ENCODE assay signal across 19 mouse cellular contexts in genomic region chr2:28329130-28329529, GRCm38 (mm10).
DNase-seq lines count a peak whose midpoint lies in the region; ATAC-seq and TF ChIP-seq lines count a peak whose summit lies in the region.
"Had no signal": no experiment of that assay in that cellular context is flagged by ENCODE, and none has a peak within 500 bp of the region (broad histone marks: within the 10 kb centered on the region; RNA-seq: fewer than 3 reads in every experiment).

No protein-coding gene starts in this region.

- no peak overlapping the region for H3K4me2 ChIP-seq in hindbrain, embryonic 15.5 days
- H3K4me2 ChIP-seq in hindbrain, embryonic 16.5 days (ENCODE audit: low read length), result no peak overlapping the region
- no peak overlapping the region for H3K4me2 ChIP-seq in midbrain, postnatal 0 days (ENCODE audit: low read depth, low read length, poor library complexity, severe bottlenecking)
- no peak overlapping the region for H3K4me2 ChIP-seq in forebrain, postnatal 0 days (ENCODE audit: low read depth)
- H3K4me2 ChIP-seq: embryonic facial prominence, embryonic 15.5 days; forebrain, embryonic 15.5 days; heart, embryonic 12.5 days; intestine, embryonic 15.5 days had no signal

- ATAC-seq in hindbrain, embryonic 15.5 days (ENCODE audit: low FRiP score, low read depth), result peak; percentile 10; the same call in 1 of the 2 replicates
- peak; percentile 15; the same call in 1 of the 2 replicates for ATAC-seq in hindbrain, embryonic 16.5 days
- ATAC-seq in midbrain, postnatal 0 days (ENCODE audit: low FRiP score), result no peak
- ATAC-seq in forebrain, postnatal 0 days, result no peak
- ATAC-seq: forebrain, embryonic 15.5 days; intestine, embryonic 15.5 days had no signal

- no peaks in the 10 kb centered on the region for H3K36me3 ChIP-seq in hindbrain, embryonic 15.5 days
- H3K36me3 ChIP-seq in hindbrain, embryonic 10.5 days, result no peaks in the 10 kb centered on the region
- H3K36me3 ChIP-seq in hindbrain, embryonic 16.5 days (ENCODE audit: control insufficient read depth, insufficient read depth, low read length), result no peaks in the 10 kb centered on the region
- H3K36me3 ChIP-seq in midbrain, postnatal 0 days (ENCODE audit: insufficient read depth, low read length), result no peaks in the 10 kb centered on the region
- no peaks in the 10 kb centered on the region for H3K36me3 ChIP-seq in forebrain, postnatal 0 days (ENCODE audit: insufficient read depth)
- H3K36me3 ChIP-seq: embryonic facial prominence, embryonic 15.5 days; forebrain, embryonic 10.5 days; forebrain, embryonic 15.5 days; heart, embryonic 12.5 days; intestine, embryonic 15.5 days had no signal

- H3K4me1 ChIP-seq in hindbrain, embryonic 15.5 days (replicated peaks), result peaks cover 27% of the 10 kb centered on the region
- peaks cover 4% of the 10 kb centered on the region for H3K4me1 ChIP-seq in hindbrain, embryonic 10.5 days (replicated peaks)
- peaks cover 2% of the 10 kb centered on the region; the same call in 1 of the 2 replicates for H3K4me1 ChIP-seq in hindbrain, embryonic 16.5 days (ENCODE audit: control insufficient read depth, insufficient read depth, low read depth, low read length)
- no peaks in the 10 kb centered on the region for H3K4me1 ChIP-seq in midbrain, postnatal 0 days (ENCODE audit: insufficient read depth, low read length)
- 0 out of 2 replicates have a peak, but pooled peaks cover 7% of the 10 kb centered on the region for H3K4me1 ChIP-seq in forebrain, postnatal 0 days (ENCODE audit: insufficient read depth)
- H3K4me1 ChIP-seq: heart, embryonic 12.5 days; intestine, embryonic 15.5 days had no signal

- H3K4me3 ChIP-seq in hindbrain, embryonic 15.5 days, result no peak overlapping the region
- H3K4me3 ChIP-seq in hindbrain, embryonic 10.5 days, result no peak overlapping the region
- no peak overlapping the region for H3K4me3 ChIP-seq in hindbrain, embryonic 16.5 days (ENCODE audit: low read length)
- H3K4me3 ChIP-seq in midbrain, postnatal 0 days (ENCODE audit: low read depth, low read length), result no peak overlapping the region
- H3K4me3 ChIP-seq in forebrain, postnatal 0 days (ENCODE audit: low read depth, low read length), result no peak overlapping the region
- H3K4me3 ChIP-seq: embryonic facial prominence, embryonic 15.5 days; erythroblast, embryonic 14.5 days; forebrain, embryonic 10.5 days; forebrain, embryonic 15.5 days; heart, embryonic 12.5 days; intestine, embryonic 15.5 days had no signal

- H3K9me3 ChIP-seq in hindbrain, embryonic 15.5 days, result no peaks in the 10 kb centered on the region
- H3K9me3 ChIP-seq in hindbrain, embryonic 10.5 days, result no peaks in the 10 kb centered on the region
- no peaks in the 10 kb centered on the region for H3K9me3 ChIP-seq in hindbrain, embryonic 16.5 days (ENCODE audit: control insufficient read depth, low read length)
- H3K9me3 ChIP-seq in midbrain, postnatal 0 days (ENCODE audit: low read length), result no peaks in the 10 kb centered on the region
- H3K9me3 ChIP-seq in forebrain, postnatal 0 days (ENCODE audit: low read length), result no peaks in the 10 kb centered on the region
- H3K9me3 ChIP-seq: embryonic facial prominence, embryonic 15.5 days; forebrain, embryonic 10.5 days; forebrain, embryonic 15.5 days; heart, embryonic 12.5 days; intestine, embryonic 15.5 days had no signal

- no peak overlapping the region for H3K9ac ChIP-seq in hindbrain, embryonic 15.5 days
- H3K9ac ChIP-seq in hindbrain, embryonic 16.5 days (ENCODE audit: low read depth, low read length), result no peak overlapping the region
- H3K9ac ChIP-seq in midbrain, postnatal 0 days (replicated peaks; ENCODE audit: low read length, poor library complexity, severe bottlenecking), result no peak overlapping the region
- H3K9ac ChIP-seq in forebrain, postnatal 0 days, result no peak overlapping the region
- H3K9ac ChIP-seq: embryonic facial prominence, embryonic 15.5 days; forebrain, embryonic 15.5 days; heart, embryonic 12.5 days; intestine, embryonic 15.5 days had no signal

- no peak for TF ChIP-seq CTCF in brain, embryonic 14.5 days (IDR thresholded peaks at IDR 0.05; ENCODE audit: borderline replicate concordance, extremely low read depth, insufficient read depth, insufficient read length)
- TF ChIP-seq CTCF in midbrain, postnatal 0 days (IDR thresholded peaks at IDR 0.05), result no peak
- no peak for TF ChIP-seq CTCF in forebrain, postnatal 0 days (IDR thresholded peaks at IDR 0.05; ENCODE audit: low read depth)

- H3K27ac ChIP-seq in hindbrain, embryonic 15.5 days (replicated peaks), result no peak overlapping the region
- H3K27ac ChIP-seq in hindbrain, embryonic 10.5 days, result no peak overlapping the region
- no peak overlapping the region for H3K27ac ChIP-seq in hindbrain, embryonic 16.5 days (ENCODE audit: low read depth, low read length)
- 0 out of 2 replicates have a peak overlapping the region, but pooled peaks have one; percentile 28 for H3K27ac ChIP-seq in midbrain, postnatal 0 days (ENCODE audit: low read depth, low read length)
- H3K27ac ChIP-seq in forebrain, postnatal 0 days (ENCODE audit: low read depth, low read length), result no peak overlapping the region
- H3K27ac ChIP-seq: embryonic facial prominence, embryonic 15.5 days; forebrain, embryonic 10.5 days; forebrain, embryonic 15.5 days; intestine, embryonic 15.5 days had no signal

- 68% methylated on average over 5 of the region's 5 CpGs for WGBS in hindbrain, embryonic 15.5 days
- 88% methylated on average over 5 of the region's 5 CpGs for WGBS in hindbrain, embryonic 10.5 days
- 55% methylated on average over 5 of the region's 5 CpGs for WGBS in hindbrain, embryonic 16.5 days
- 70% methylated on average over 5 of the region's 5 CpGs for WGBS in midbrain, postnatal 0 days
- 79% methylated on average over 5 of the region's 5 CpGs for WGBS in forebrain, postnatal 0 days

- no peaks in the 10 kb centered on the region for H3K27me3 ChIP-seq in hindbrain, embryonic 15.5 days
- H3K27me3 ChIP-seq in hindbrain, embryonic 10.5 days (ENCODE audit: insufficient read depth, poor library complexity, severe bottlenecking), result no peaks in the 10 kb centered on the region
- H3K27me3 ChIP-seq in hindbrain, embryonic 16.5 days (replicated peaks; ENCODE audit: control insufficient read depth, insufficient read depth, low read length), result no peaks in the 10 kb centered on the region
- no peaks in the 10 kb centered on the region for H3K27me3 ChIP-seq in midbrain, postnatal 0 days (ENCODE audit: insufficient read depth, low read length)
- H3K27me3 ChIP-seq in forebrain, postnatal 0 days (ENCODE audit: insufficient read depth, low read length), result no peaks in the 10 kb centered on the region
- H3K27me3 ChIP-seq: embryonic facial prominence, embryonic 15.5 days; forebrain, embryonic 15.5 days; intestine, embryonic 15.5 days had no signal

- no peak for TF ChIP-seq POLR2A in brain, embryonic 14.5 days (IDR thresholded peaks at IDR 0.05; ENCODE audit: borderline replicate concordance, extremely low read depth, insufficient read depth, insufficient read length, poor library complexity, severe bottlenecking)

- no peak for DNase-seq in hindbrain, embryonic 10.5 days (ENCODE audit: low spot score)
- peak; percentile 52 for DNase-seq in brain, embryonic 14.5 days (ENCODE audit: low read depth)
- DNase-seq in midbrain, postnatal 0 days (ENCODE audit: low spot score), result no peak
- no peak for DNase-seq in forebrain, postnatal 0 days
- DNase-seq: adrenal gland, adult 2 months; adrenal gland, postnatal 25 days; cerebellum, adult 11 months; cerebellum, adult 8-10 months; cerebellum, postnatal 14 days; embryo, embryonic 11 days; gastrocnemius, postnatal 14 days had no signal

Comparison
In these comparisons a context has a peak if more than half of its experiments do, and no peak if none do; other contexts are left out.
1. ATAC-seq: peak in hindbrain, embryonic 15.5 days (single experiment) and hindbrain, embryonic 16.5 days (single experiment); none in midbrain, postnatal 0 days (single experiment) and forebrain, postnatal 0 days (single experiment).